Mouse (Mus musculus) embryonic facial prominence, embryonic 12.5 days (tissue): ENCODE data around the gene Gm11992. TPM values are rescaled to one million over a fixed set of nuclear protein-coding genes. Genes with fewer than 3 reads are reported as not detected.

Experiments
- ATAC-seq: fragments of 200-750 bp; cut with Nextera tagmentation; 2 replicates; pipeline ENCODE4 v1.8.0; 2017; ENCODE audit not compliant: insufficient number of reproducible peaks, insufficient read depth, low FRiP score, low TSS enrichment
- H3K27ac ChIP-seq: fragments of 300-500 bp; sonication (generic); 2 replicates; pipeline ENCODE4 v1.5.1; 2016; ENCODE audit warnings: mild to moderate bottlenecking
- H3K27me3 ChIP-seq: fragments of 300-500 bp; sonication (generic); 2 replicates; pipeline ENCODE4 v1.6.1; 2016; ENCODE audit warnings: mild to moderate bottlenecking, moderate library complexity
- H3K36me3 ChIP-seq: fragments of 300-500 bp; sonication (generic); 2 replicates; pipeline ENCODE4 v1.6.1; 2016; ENCODE audit warnings: mild to moderate bottlenecking
- H3K4me1 ChIP-seq: fragments of 300-500 bp; sonication (generic); 2 replicates; pipeline ENCODE4 v1.6.1; 2016
- H3K4me2 ChIP-seq: fragments of 300-500 bp; sonication (generic); replicated peaks from 2 replicates; pipeline ENCODE4 v1.6.1; 2016; ENCODE audit warnings: mild to moderate bottlenecking, moderate library complexity
- H3K4me3 ChIP-seq: fragments of 300-500 bp; sonication (generic); 2 replicates; pipeline ENCODE4 v1.5.1; 2016; ENCODE audit warnings: mild to moderate bottlenecking
- H3K9ac ChIP-seq: fragments of 300-500 bp; sonication (generic); 2 replicates; pipeline ENCODE4 v1.6.1; 2016; ENCODE audit warnings: mild to moderate bottlenecking, moderate library complexity
- H3K9me3 ChIP-seq: fragments of 300-500 bp; sonication (generic); 2 replicates; pipeline ENCODE4 v1.6.1; 2016; ENCODE audit warnings: mild to moderate bottlenecking, moderate library complexity
- WGBS: fragments of 180-500 bp; shearing (Covaris S2); methylation state at CpG from one replicate; pipeline ENCODE4 v1.1.7; 2016; 5-methylcytosine and 5-hydroxymethylcytosine counted together
- polyA plus RNA-seq: library from polyadenylated mRNA; unstranded; fragments of >200 nt; fragmentation: Nextera tagmentation; extraction: Ambion mirVana; gene quantifications from 2 replicates; pipeline ENCODE4 v1.2.1, GENCODE M21; 2016

Gm11992 gene
- polyA plus RNA-seq, 1 experiment from 2014 or later: 0.65 TPM

DNA sequence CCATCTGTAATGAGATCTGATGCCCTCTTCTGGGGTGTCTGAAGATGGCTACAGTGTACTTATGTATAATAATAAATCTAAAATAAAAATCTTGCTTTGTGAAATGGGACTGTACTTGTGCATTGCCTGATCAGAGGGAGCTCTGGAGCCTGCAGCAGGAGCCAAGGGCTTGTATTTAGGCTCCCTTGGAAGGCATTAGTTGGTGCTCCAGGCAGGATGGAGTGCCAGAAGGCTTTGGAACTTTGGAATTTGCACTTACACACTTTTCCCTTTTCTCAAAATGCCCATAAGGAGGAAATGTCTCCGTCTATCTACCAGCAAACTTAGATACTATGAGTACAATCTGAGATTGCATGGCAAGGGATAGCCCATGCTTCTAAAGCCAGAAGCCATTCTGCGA, 1.8 kb upstream of the Gm11992 start:
- no peak for ATAC-seq
- no peak overlapping the region for H3K4me2 ChIP-seq
- H3K4me3 ChIP-seq: no peak overlapping the region
- H3K4me1 ChIP-seq: peaks cover 4% of the 10 kb centered on the region; the same call in 1 of the 2 replicates
- no peak overlapping the region for H3K27ac ChIP-seq
- H3K9me3 ChIP-seq: no peaks in the 10 kb centered on the region
- WGBS: 86% methylated on average over 2 of the region's 2 CpGs
- peaks cover 23% of the 10 kb centered on the region for H3K27me3 ChIP-seq
- H3K36me3 ChIP-seq: no peaks in the 10 kb centered on the region
- H3K9ac ChIP-seq: no peak overlapping the region

DNA sequence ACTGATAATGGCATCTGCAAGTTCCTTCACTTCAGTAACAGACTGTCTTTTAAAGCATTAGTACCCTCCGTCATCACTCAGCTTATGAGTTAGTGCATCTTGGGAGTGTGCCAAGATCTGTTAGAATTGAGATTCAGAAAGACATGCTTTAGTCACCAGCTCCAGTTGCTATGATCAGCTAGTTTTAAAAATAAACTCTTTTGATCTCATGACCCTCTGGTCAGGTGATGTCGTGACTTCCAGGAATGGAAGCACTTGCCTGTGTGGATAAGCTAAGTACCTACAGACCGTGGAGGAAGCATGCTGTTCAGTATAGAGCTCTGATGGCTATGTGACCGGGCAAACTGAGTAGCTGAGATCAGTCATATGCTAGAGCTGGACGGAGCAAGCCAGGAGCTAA, 1.4 kb upstream of the Gm11992 start:
- Histone ChIP-seq H3K4me3 (no peak overlapping the region), H3K4me1 (peaks cover 4% of the 10 kb centered on the region; the same call in 1 of the 2 replicates), H3K27me3 (peaks cover 23% of the 10 kb centered on the region), H3K4me2 (no peak overlapping the region), H3K9me3 (no peaks in the 10 kb centered on the region), H3K27ac (no peak overlapping the region), H3K9ac (no peak overlapping the region), H3K36me3 (no peaks in the 10 kb centered on the region)
- WGBS: 79% methylated on average over 5 of the region's 5 CpGs
- ATAC-seq: no peak

DNA sequence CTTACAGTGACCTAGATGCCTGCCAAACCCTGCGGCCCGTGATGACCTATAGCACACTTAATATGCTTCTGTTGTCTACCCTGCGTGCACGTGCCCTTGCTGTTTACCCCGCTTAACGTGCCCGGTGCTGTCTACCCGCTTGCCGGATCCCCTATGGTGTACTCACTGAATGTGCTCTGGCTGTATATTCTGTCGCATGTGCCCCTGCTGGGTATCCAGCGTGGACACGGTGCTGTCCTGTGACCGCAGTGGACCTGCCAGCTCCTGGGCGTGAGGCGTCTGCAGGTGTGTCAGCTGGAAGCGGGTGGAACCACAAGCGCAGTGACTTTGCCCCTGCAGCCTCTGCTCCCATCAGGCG, 288 bp downstream of the Gm11992 start, which contains the start of gene Sun3:
Sun3 (minus strand) TSS at position 289 of the 358 bp plus-strand sequence.
- Histone ChIP-seq H3K9ac (peak within 1 kb of the TSS; percentile 20; the same call in 1 of the 2 replicates), H3K36me3 (no peaks in the 10 kb centered on the region), H3K9me3 (no peaks in the 10 kb centered on the region), H3K27me3 (peaks cover 27% of the 10 kb centered on the region), H3K4me2 (peak within 1 kb of the TSS; percentile 96), H3K4me3 (peak within 1 kb of the TSS; percentile 49), H3K27ac (no peak within 1 kb of the TSS), H3K4me1 (peaks cover 4% of the 10 kb centered on the region; the same call in 1 of the 2 replicates)
- under 1% methylated on average over 18 of the region's 18 CpGs for WGBS
- peak; percentile 29; the same call in 1 of the 2 replicates for ATAC-seq

DNA sequence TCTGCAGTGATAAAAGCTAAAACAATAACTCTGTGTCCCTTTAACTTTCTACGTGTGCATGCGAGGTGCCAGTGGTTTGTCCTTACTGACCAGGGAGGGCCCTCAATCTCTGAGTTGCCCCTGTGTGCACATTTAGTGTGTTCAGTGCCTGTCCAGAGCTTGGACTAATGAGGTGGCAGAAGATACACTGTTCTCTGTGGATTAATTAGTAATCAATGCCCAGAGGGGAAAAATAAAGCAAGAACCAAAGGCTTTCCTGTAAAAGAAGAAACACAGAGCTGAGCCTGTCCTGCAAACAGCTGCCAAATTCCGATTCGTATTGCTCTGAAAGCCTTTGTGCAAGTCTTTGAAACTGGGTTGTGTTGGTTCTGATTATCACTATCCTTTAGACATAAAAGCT, 1.8 kb downstream of the Gm11992 start:
- H3K36me3 ChIP-seq: no peaks in the 10 kb centered on the region
- no peak for ATAC-seq
- WGBS: 81% methylated on average over 4 of the region's 4 CpGs
- no peak overlapping the region for H3K4me2 ChIP-seq
- no peak overlapping the region for H3K9ac ChIP-seq
- H3K4me3 ChIP-seq: no peak overlapping the region
- no peak overlapping the region for H3K27ac ChIP-seq
- peaks cover 4% of the 10 kb centered on the region; the same call in 1 of the 2 replicates for H3K4me1 ChIP-seq
- H3K9me3 ChIP-seq: no peaks in the 10 kb centered on the region
- H3K27me3 ChIP-seq: peaks cover 27% of the 10 kb centered on the region

DNA sequence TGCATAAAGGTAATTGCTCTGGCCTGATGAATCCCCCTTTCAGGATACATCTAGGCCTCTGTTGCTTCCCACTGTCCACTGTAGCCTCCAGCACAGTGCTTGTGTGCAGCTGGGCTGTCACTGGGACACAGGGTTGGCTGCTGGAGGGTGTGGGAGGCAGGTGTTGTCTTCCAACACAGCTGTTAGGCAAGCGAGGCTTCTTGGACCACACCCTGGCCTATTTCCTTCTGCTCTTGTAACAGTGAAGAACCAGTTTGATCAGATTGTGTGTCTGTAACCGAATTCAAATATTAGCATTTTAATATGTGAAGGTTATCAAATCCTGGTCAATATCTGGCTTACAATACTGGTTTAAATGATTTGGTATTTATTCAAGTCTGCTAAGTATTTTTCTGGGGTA, 3.5 kb downstream of the Gm11992 start:
- no peak overlapping the region for H3K4me3 ChIP-seq
- H3K9me3 ChIP-seq: no peaks in the 10 kb centered on the region
- H3K36me3 ChIP-seq: no peaks in the 10 kb centered on the region
- no peak overlapping the region for H3K4me2 ChIP-seq
- no peak for ATAC-seq
- H3K9ac ChIP-seq: no peak overlapping the region
- H3K4me1 ChIP-seq: peaks cover 4% of the 10 kb centered on the region; the same call in 1 of the 2 replicates
- 68% methylated on average over 2 of the region's 2 CpGs for WGBS
- H3K27ac ChIP-seq: no peak overlapping the region
- peaks cover 27% of the 10 kb centered on the region for H3K27me3 ChIP-seq

DNA sequence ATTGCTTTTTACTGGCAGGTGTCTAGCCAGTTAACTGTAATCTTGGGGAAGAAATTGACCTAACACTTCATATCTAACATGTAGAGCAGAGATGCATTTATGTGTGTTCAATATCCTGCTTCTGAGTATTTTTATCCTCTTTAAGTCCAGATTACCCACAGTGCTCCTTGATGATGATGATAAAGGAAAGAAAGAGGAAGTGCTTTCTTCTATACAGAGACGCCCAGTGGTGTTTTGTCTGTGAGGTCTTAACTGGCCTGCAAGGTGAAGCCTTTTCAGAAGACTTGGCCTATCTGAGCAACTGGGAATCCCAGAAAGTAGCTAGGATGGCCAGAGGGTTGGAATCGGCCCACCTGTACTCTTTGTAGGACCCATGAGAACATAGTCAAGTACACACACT, 8.5 kb downstream of the Gm11992 start:
- no peak overlapping the region for H3K27ac ChIP-seq
- 80% methylated on average over 2 of the region's 2 CpGs for WGBS
- no peak for ATAC-seq

DNA sequence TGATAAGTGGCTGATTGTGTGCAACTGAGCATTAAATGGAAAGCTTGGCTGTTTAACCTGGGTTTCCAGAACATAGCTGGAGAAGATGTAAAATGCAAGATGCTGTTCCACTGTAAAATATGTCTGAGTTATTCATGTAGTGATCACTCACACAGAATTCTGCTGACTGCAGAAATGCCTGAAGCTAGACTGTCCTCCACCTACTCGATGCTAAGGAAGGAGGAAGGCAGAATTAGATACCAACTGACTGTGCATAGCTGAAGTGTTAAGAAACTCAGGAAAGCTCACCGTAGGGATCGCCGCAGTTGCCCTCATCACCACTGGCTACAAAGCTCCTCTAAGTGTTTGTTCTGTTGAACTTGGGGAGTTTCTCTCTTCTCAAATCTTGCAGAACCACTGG, 9.3 kb downstream of the Gm11992 start:
- WGBS: 85% methylated on average over 4 of the region's 4 CpGs
- H3K4me1 ChIP-seq: no peaks in the 10 kb centered on the region
- H3K27ac ChIP-seq: no peak overlapping the region
- H3K9ac ChIP-seq: no peak overlapping the region
- H3K27me3 ChIP-seq: no peaks in the 10 kb centered on the region
- no peak for ATAC-seq
- H3K36me3 ChIP-seq: no peaks in the 10 kb centered on the region
- H3K4me3 ChIP-seq: no peak overlapping the region
- no peak overlapping the region for H3K4me2 ChIP-seq
- no peaks in the 10 kb centered on the region for H3K9me3 ChIP-seq

More for the DNA sequence above, 8.5 kb downstream of the Gm11992 start:
- Histone ChIP-seq H3K4me1 (no peaks in the 10 kb centered on the region), H3K9me3 (no peaks in the 10 kb centered on the region), H3K4me2 (no peak overlapping the region), H3K9ac (no peak overlapping the region), H3K27me3 (peaks cover 4% of the 10 kb centered on the region; the same call in 1 of the 2 replicates), H3K4me3 (no peak overlapping the region), H3K36me3 (no peaks in the 10 kb centered on the region)

DNA sequence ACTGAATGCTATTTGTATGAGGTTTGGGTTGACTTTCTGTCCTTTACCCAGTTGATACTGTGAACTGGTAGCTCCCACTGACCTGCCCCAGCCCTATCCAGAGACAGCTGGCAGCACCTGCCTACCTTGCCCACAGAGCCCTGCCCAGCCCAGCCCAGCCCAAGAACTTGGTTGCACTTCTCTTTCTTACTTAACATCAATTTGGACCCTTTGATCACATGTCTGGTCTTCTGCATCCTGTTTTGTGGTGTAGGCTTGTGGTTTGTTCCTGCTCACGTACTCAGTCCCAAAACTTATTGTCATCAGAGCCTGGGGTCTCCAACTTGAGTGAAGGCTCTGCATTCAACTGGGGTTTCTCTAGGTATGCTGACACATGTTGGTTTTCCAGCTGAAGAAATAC, 11.6 kb downstream of the Gm11992 start:
- no peak for ATAC-seq
- 81% methylated on average over 1 of the region's 1 CpGs for WGBS
- H3K9ac ChIP-seq: no peak overlapping the region
- H3K36me3 ChIP-seq: no peaks in the 10 kb centered on the region
- H3K4me1 ChIP-seq: no peaks in the 10 kb centered on the region
- H3K4me2 ChIP-seq: no peak overlapping the region
- no peak overlapping the region for H3K27ac ChIP-seq
- no peaks in the 10 kb centered on the region for H3K27me3 ChIP-seq
- H3K9me3 ChIP-seq: no peaks in the 10 kb centered on the region
- no peak overlapping the region for H3K4me3 ChIP-seq

DNA sequence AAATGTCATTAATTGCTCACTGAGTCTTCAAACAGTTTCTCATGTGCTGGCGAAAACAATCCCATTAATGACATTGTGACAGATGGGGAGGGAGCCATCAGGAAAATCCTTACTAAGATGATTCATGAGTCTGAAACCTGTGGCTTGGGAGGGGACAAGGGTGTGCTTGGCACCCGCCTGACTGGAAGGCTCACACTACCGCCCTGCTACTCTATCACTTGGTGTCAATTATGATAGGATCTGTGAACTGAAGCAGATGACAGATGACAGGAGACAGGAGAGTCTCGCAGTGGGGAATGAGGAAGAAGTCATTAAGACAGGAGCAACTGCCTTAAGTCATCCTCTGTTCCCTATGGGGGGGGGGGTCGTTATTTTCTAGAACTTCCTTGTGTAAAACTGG, 12.1 kb downstream of the Gm11992 start:
- H3K4me2 ChIP-seq: no peak overlapping the region
- WGBS: 61% methylated on average over 5 of the region's 5 CpGs

DNA sequence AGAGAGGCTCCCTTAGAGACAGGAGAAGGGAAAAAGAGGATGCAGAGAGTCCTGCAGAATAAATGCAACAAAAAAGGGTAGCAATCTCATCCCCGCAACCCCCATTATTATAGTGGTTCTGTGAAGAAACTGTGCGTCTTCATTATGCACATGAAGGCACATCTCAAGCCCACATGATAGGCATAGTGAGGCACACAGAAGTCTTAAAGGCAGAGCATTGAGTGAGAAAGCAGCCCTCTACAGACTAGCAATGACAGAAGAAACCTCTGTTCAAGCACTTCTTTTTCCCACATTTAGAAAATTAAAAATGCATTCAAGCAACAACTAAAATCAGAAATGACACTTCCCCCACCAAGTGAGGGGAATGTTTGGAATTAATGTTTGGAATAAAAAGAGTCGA, 28.1 kb downstream of the Gm11992 start:
- no peak overlapping the region for H3K9ac ChIP-seq
- no peak for ATAC-seq
- 90% methylated on average over 3 of the region's 3 CpGs for WGBS

More for the DNA sequence above, 12.1 kb downstream of the Gm11992 start:
- H3K4me3 ChIP-seq: no peak overlapping the region
- H3K36me3 ChIP-seq: no peaks in the 10 kb centered on the region
- H3K4me1 ChIP-seq: no peaks in the 10 kb centered on the region
- H3K9ac ChIP-seq: no peak overlapping the region
- H3K9me3 ChIP-seq: no peaks in the 10 kb centered on the region
- no peak for ATAC-seq
- H3K27me3 ChIP-seq: no peaks in the 10 kb centered on the region
- no peak overlapping the region for H3K27ac ChIP-seq

DNA sequence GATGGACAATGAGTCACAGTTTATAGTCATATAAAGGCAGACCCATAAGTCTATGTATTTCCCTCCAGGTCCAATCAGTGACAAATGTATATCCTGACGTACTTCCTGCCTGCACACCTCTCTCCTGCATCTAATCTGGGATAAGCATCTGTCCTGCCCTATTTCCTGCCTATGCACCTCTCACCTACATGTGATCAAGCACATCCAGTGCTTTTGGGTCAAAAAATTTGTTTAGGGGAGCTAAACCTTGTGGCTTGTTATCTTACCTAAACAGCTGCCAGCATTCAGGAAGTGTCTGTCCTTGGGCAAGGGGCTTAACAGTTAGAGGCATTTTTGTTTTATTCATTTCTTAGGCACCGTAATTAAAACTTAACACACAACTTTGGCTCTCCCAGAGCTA, 64.8 kb downstream of the Gm11992 start:
- no peaks in the 10 kb centered on the region for H3K36me3 ChIP-seq
- H3K4me1 ChIP-seq: peaks cover 11% of the 10 kb centered on the region
- H3K9ac ChIP-seq: no peak overlapping the region
- no peak for ATAC-seq
- H3K4me2 ChIP-seq: no peak overlapping the region
- no peak overlapping the region for H3K27ac ChIP-seq
- 69% methylated on average over 2 of the region's 2 CpGs for WGBS
- no peak overlapping the region for H3K4me3 ChIP-seq
- H3K9me3 ChIP-seq: no peaks in the 10 kb centered on the region
- H3K27me3 ChIP-seq: peaks cover 29% of the 10 kb centered on the region

More for the DNA sequence above, 28.1 kb downstream of the Gm11992 start:
- no peaks in the 10 kb centered on the region for H3K4me1 ChIP-seq
- no peaks in the 10 kb centered on the region for H3K27me3 ChIP-seq
- no peak overlapping the region for H3K4me3 ChIP-seq
- H3K9me3 ChIP-seq: no peaks in the 10 kb centered on the region
- H3K4me2 ChIP-seq: no peak overlapping the region
- H3K36me3 ChIP-seq: no peaks in the 10 kb centered on the region
- no peak overlapping the region for H3K27ac ChIP-seq

DNA sequence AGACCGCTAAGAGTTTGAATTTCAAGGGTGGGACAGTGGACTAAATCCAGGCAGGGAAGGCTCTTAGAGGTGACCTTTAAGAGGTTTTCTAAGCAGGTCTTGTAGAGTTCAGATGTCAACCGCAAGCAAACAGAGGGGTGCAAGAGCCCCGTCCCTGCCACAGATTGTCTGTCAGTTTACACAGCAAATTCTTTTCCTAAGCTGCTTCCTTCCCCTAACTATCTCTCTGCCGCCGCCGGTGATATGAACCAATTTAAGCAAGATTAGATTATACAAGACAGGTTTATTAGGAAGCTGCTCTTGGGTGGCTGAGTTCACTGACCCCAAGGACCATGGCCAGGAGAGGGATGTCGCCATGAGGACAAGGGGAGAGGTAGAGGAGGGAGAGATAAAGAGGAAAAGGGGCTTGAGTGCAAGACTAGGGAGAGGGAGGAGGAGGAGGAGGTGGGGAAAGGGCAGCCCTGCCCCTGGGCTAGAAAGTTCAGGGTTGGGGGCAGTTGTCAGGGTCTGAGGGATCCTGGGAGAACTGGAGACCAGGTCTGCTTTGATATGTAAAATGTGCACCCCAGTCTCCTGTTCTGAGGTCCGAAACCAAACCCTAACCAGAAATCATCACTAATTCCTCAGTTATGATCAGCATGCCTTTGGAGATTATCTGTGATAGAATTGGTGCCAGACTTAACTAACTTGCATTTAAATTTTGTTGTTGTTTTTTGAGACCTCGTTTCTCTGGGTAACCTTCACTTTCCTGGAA, 67.2 kb downstream of the Gm11992 start:
- H3K4me3 ChIP-seq: no peak overlapping the region
- peak overlapping the region; percentile 35; the same call in 1 of the 2 replicates for H3K4me2 ChIP-seq

More for the DNA sequence above, 67.2 kb downstream of the Gm11992 start:
- peaks cover 45% of the 10 kb centered on the region for H3K27me3 ChIP-seq
- H3K36me3 ChIP-seq: no peaks in the 10 kb centered on the region
- peaks cover 22% of the 10 kb centered on the region for H3K4me1 ChIP-seq
- no peaks in the 10 kb centered on the region for H3K9me3 ChIP-seq
- no peak overlapping the region for H3K9ac ChIP-seq
- no peak overlapping the region for H3K27ac ChIP-seq
- no peak for ATAC-seq
- 8% methylated on average over 9 of the region's 9 CpGs for WGBS
